Comparison of ENCODE assay signal across 25 mouse cellular contexts in genomic region chr13:97296757-97297156, GRCm38 (mm10). TPM values are rescaled to one million over a fixed set of nuclear protein-coding genes. Genes with fewer than 3 reads are reported as not detected.
DNase-seq lines count a peak whose midpoint lies in the region; ATAC-seq and TF ChIP-seq lines count a peak whose summit lies in the region.
"Had no signal": no experiment of that assay in that cellular context is flagged by ENCODE, and none has a peak within 500 bp of the region (broad histone marks: within the 10 kb centered on the region; RNA-seq: fewer than 3 reads in every experiment).

No protein-coding gene starts in this region.

- ATAC-seq in hindbrain, postnatal 0 days, result no peak
- ATAC-seq: forebrain, embryonic 16.5 days; intestine, embryonic 15.5 days had no signal

- no peaks in the 10 kb centered on the region for H3K36me3 ChIP-seq in heart, adult 2 months (ENCODE audit: control insufficient read depth, insufficient read depth, low read length)
- no peaks in the 10 kb centered on the region for H3K36me3 ChIP-seq in hindbrain, embryonic 10.5 days
- H3K36me3 ChIP-seq in hindbrain, postnatal 0 days (ENCODE audit: insufficient read depth, low read length), result no peaks in the 10 kb centered on the region
- no peaks in the 10 kb centered on the region for H3K36me3 ChIP-seq in ES-Bruce4 (ENCODE audit: control insufficient read depth, insufficient read depth, low read length, poor library complexity, severe bottlenecking)
- H3K36me3 ChIP-seq: embryonic facial prominence, embryonic 15.5 days; forebrain, embryonic 10.5 days; heart, embryonic 12.5 days; hindbrain, embryonic 13.5 days; intestine, embryonic 15.5 days had no signal

- no peaks in the 10 kb centered on the region for H3K27me3 ChIP-seq in heart, adult 2 months (ENCODE audit: control insufficient read depth, insufficient read depth, low read length)
- peaks cover under 1% of the 10 kb centered on the region; the same call in 1 of the 2 replicates for H3K27me3 ChIP-seq in hindbrain, embryonic 10.5 days (ENCODE audit: insufficient read depth, poor library complexity, severe bottlenecking)
- no peaks in the 10 kb centered on the region for H3K27me3 ChIP-seq in hindbrain, postnatal 0 days (ENCODE audit: insufficient read depth, low read length)
- no peaks in the 10 kb centered on the region for H3K27me3 ChIP-seq in ES-Bruce4 (ENCODE audit: control insufficient read depth, insufficient read depth, low read length, poor library complexity, severe bottlenecking)
- H3K27me3 ChIP-seq: embryonic facial prominence, embryonic 15.5 days; hindbrain, embryonic 13.5 days; intestine, embryonic 15.5 days had no signal

- intact Hi-C loops in heart, adult 2 months (cut with DNase I), result loop anchor here (1.0 to 5.0 kb wide), 3 partner anchors 25 to 401 kb away; no protein-coding TSS in a partner anchor
- intact Hi-C loops in heart, postnatal 25 days (cut with DNase I), result no loop called here

- TF ChIP-seq EP300 in heart, adult 2 months (IDR thresholded peaks at IDR 0.05; ENCODE audit: insufficient read depth, low read depth, low read length), result no peak
- no peak for TF ChIP-seq EP300 in ES-Bruce4 (IDR thresholded peaks at IDR 0.05; ENCODE audit: insufficient read depth, low read depth, low read length)

- no peaks in the 10 kb centered on the region for H3K79me2 ChIP-seq in heart, adult 2 months (replicated peaks; ENCODE audit: control insufficient read depth, insufficient read depth, low read length)

- no peaks in the 10 kb centered on the region for H3K9me3 ChIP-seq in hindbrain, embryonic 10.5 days
- H3K9me3 ChIP-seq in hindbrain, postnatal 0 days (ENCODE audit: low read length), result no peaks in the 10 kb centered on the region
- H3K9me3 ChIP-seq in ES-Bruce4 (replicated peaks; ENCODE audit: control insufficient read depth, insufficient read depth, low read length, poor library complexity, severe bottlenecking), result no peaks in the 10 kb centered on the region
- H3K9me3 ChIP-seq: embryonic facial prominence, embryonic 15.5 days; forebrain, embryonic 10.5 days; heart, embryonic 12.5 days; hindbrain, embryonic 13.5 days; intestine, embryonic 15.5 days had no signal

- no peak overlapping the region for H3K9ac ChIP-seq in heart, adult 2 months (ENCODE audit: low read depth, low read length)
- no peak overlapping the region for H3K9ac ChIP-seq in hindbrain, postnatal 0 days (replicated peaks; ENCODE audit: low read length)
- H3K9ac ChIP-seq in ES-Bruce4 (ENCODE audit: low read depth, poor library complexity, severe bottlenecking), result peak overlapping the region; percentile 17
- H3K9ac ChIP-seq: embryonic facial prominence, embryonic 15.5 days; heart, embryonic 12.5 days; hindbrain, embryonic 13.5 days; intestine, embryonic 15.5 days had no signal

- peak overlapping the region; percentile 59 for H3K27ac ChIP-seq in heart, adult 2 months
- H3K27ac ChIP-seq in hindbrain, embryonic 10.5 days, result peak overlapping the region; percentile 59
- no peak overlapping the region for H3K27ac ChIP-seq in hindbrain, postnatal 0 days
- peak overlapping the region; percentile 97 for H3K27ac ChIP-seq in ES-Bruce4 (ENCODE audit: insufficient read depth, low read length)
- H3K27ac ChIP-seq: embryonic facial prominence, embryonic 15.5 days; hindbrain, embryonic 13.5 days; intestine, embryonic 15.5 days had no signal

- TF ChIP-seq CTCF in heart, adult 2 months (IDR thresholded peaks at IDR 0.05), result no peak
- TF ChIP-seq CTCF in hindbrain, postnatal 0 days (IDR thresholded peaks at IDR 0.05; ENCODE audit: low read depth), result no peak
- TF ChIP-seq CTCF in ES-Bruce4 (IDR thresholded peaks at IDR 0.05; ENCODE audit: low read depth, low read length), result no peak

- no peak for DNase-seq in heart, adult 2 months
- DNase-seq in heart, postnatal 25 days (ENCODE audit: low spot score), result no peak
- no peak for DNase-seq in hindbrain, embryonic 10.5 days (ENCODE audit: low spot score)
- no peak for DNase-seq in hindbrain, postnatal 0 days (ENCODE audit: low spot score)
- DNase-seq in ZHBTc4 (ENCODE audit: low read depth, low spot score), result peak; percentile 60
- no peak for DNase-seq in thymus, postnatal 14 days
- DNase-seq in T-cell, adult 2 months (ENCODE audit: low spot score), result no peak
- DNase-seq: adrenal gland, adult 8-10 months; adrenal gland, postnatal 36 days; cerebellum, adult 11 months; cerebellum, adult 8-10 months; cerebellum, postnatal 14 days; embryo, embryonic 11 days; gastrocnemius, postnatal 10 days; heart, postnatal 4 days; kidney, adult 18-20 months had no signal

- TF ChIP-seq POLR2A in heart, adult 2 months (IDR thresholded peaks at IDR 0.05; ENCODE audit: insufficient read depth, low read depth, low read length), result no peak
- no peak for TF ChIP-seq POLR2A in ES-Bruce4 (IDR thresholded peaks at IDR 0.05; ENCODE audit: insufficient read depth, low read length)

- H3K4me1 ChIP-seq in heart, adult 2 months (ENCODE audit: control insufficient read depth, insufficient read depth, low read length), result peaks cover 15% of the 10 kb centered on the region
- H3K4me1 ChIP-seq in hindbrain, embryonic 10.5 days (replicated peaks), result peaks cover 41% of the 10 kb centered on the region
- H3K4me1 ChIP-seq in hindbrain, postnatal 0 days (ENCODE audit: insufficient read depth, low read length), result 0 out of 2 replicates have a peak, but pooled peaks cover 5% of the 10 kb centered on the region
- H3K4me1 ChIP-seq in ES-Bruce4 (ENCODE audit: control insufficient read depth, insufficient read depth, low read length), result peaks cover 6% of the 10 kb centered on the region
- H3K4me1 ChIP-seq: embryonic facial prominence, embryonic 15.5 days had no signal

- 70% methylated on average over 5 of the region's 5 CpGs for WGBS in heart, adult 2 months
- WGBS in hindbrain, embryonic 10.5 days, result 98% methylated on average over 5 of the region's 5 CpGs
- 92% methylated on average over 5 of the region's 5 CpGs for WGBS in hindbrain, postnatal 0 days

- H3K4me3 ChIP-seq in heart, adult 2 months, result no peak overlapping the region
- H3K4me3 ChIP-seq in hindbrain, embryonic 10.5 days, result no peak overlapping the region
- no peak overlapping the region for H3K4me3 ChIP-seq in hindbrain, postnatal 0 days (ENCODE audit: low read length)
- peak overlapping the region; percentile 64 for H3K4me3 ChIP-seq in ES-Bruce4 (ENCODE audit: low read depth, low read length)
- H3K4me3 ChIP-seq: embryonic facial prominence, embryonic 15.5 days; erythroblast, embryonic 14.5 days; forebrain, embryonic 10.5 days; heart, embryonic 12.5 days; hindbrain, embryonic 13.5 days; intestine, embryonic 15.5 days had no signal

- H3K4me2 ChIP-seq in hindbrain, postnatal 0 days (ENCODE audit: low read depth, low read length), result no peak overlapping the region
- H3K4me2 ChIP-seq: embryonic facial prominence, embryonic 15.5 days; heart, embryonic 12.5 days; hindbrain, embryonic 13.5 days; intestine, embryonic 15.5 days had no signal

RNA-seq across cellular contexts. Expression of gene Enc1, which starts 55.9 kb away (rescaled TPM):
- 1 to 10 TPM; 7.7 to 10.0 TPM for total RNA-seq in heart, adult 2 months (2021)
- 5.2 and 6.3 TPM in 2 replicates for polyA plus RNA-seq in heart, adult 2 months (2012; rRNA removed)
- 1 to 10 TPM; 5.6 to 6.4 TPM for total RNA-seq in heart, postnatal 25 days (2021)
- polyA plus RNA-seq in hindbrain, embryonic 10.5 days (2016; fragmentation: Nextera tagmentation; extraction: Ambion mirVana), result 11.2 and 18.6 TPM in 2 replicates
- total RNA-seq in hindbrain, postnatal 0 days (2014; rRNA removed), result 179 and 206 TPM in 2 replicates
- 29.3 and 33.3 TPM in 2 replicates for polyA plus RNA-seq in hindbrain, postnatal 0 days (2015; fragmentation: Nextera tagmentation; extraction: Ambion mirVana)
- polyA plus RNA-seq in ES-Bruce4 (2011; ENCODE audit: insufficient read depth, insufficient read length, low read depth, missing spikeins), result 83.0 TPM in 2 replicates
- total RNA-seq: MEL had no signal
